Mouse (Mus musculus) kidney, adult 2 months (tissue): Measurements from ENCODE around the gene Cry2. TPM values are rescaled to one million over a fixed set of nuclear protein-coding genes. Genes with fewer than 3 reads are reported as not detected.

Source experiments
- DNase-seq: peaks from one replicate; pipeline ENCODE4 v3.0.0; 2021
- H3K27ac ChIP-seq: fragments of 200-500 bp; 2 replicates; pipeline ENCODE4 v1.5.1; 2012; ENCODE audit warnings: low read depth, low read length, control low read depth, inconsistent platforms; ENCODE audit not compliant: insufficient read depth
- H3K27me3 ChIP-seq: fragments of 200-500 bp; replicated peaks from 2 replicates; pipeline ENCODE4 v1.6.1; 2012; ENCODE audit warnings: mild to moderate bottlenecking, moderate library complexity, low read length, inconsistent platforms; ENCODE audit not compliant: control insufficient read depth, insufficient read depth
- H3K36me3 ChIP-seq: fragments of 200-500 bp; 2 replicates; pipeline ENCODE4 v1.6.1; 2012; ENCODE audit warnings: mild to moderate bottlenecking, moderate library complexity, low read length, inconsistent platforms; ENCODE audit not compliant: control insufficient read depth, insufficient read depth
- H3K4me1 ChIP-seq: fragments of 200-500 bp; 2 replicates; pipeline ENCODE4 v1.6.1; 2011; ENCODE audit warnings: low read length; ENCODE audit not compliant: control insufficient read depth, insufficient read depth
- H3K4me3 ChIP-seq: fragments of 200-500 bp; 2 replicates; pipeline ENCODE4 v1.5.1; 2011; ENCODE audit warnings: mild to moderate bottlenecking, low read depth, low read length, control low read depth; ENCODE audit not compliant: insufficient read depth
- CTCF ChIP-seq: fragments of 200-500 bp; conservative IDR thresholded peaks from 2 replicates; pipeline ENCODE4 v1.5.1; 2011; ENCODE audit warnings: low read depth, mild to moderate bottlenecking, control low read depth, low read length, moderate library complexity, mixed read lengths; ENCODE audit not compliant: insufficient read depth, insufficient read length
- POLR2A ChIP-seq: fragments of 200-500 bp; IDR thresholded peaks from one replicate; pipeline ENCODE4 v1.6.1; 2011; ENCODE audit warnings: low read depth, low read length, control low read depth
- WGBS: fragments of 180-500 bp; shearing (Covaris S2); methylation state at CpG from one replicate; pipeline ENCODE4 v1.1.7; 2018; 5-methylcytosine and 5-hydroxymethylcytosine counted together
- polyA plus RNA-seq: library from polyadenylated mRNA; depleted of rRNA; stranded (reverse); fragments of >200 nt; gene quantifications from 2 replicates; pipeline ENCODE4 v1.2.3, GENCODE M21; 2012

The Cry2 gene
- polyA plus RNA-seq, 1 experiment = 13.5 TPM

- H3K36me3 ChIP-seq = no peaks in the 10 kb centered on the region
- TF ChIP-seq CTCF (no peak), POLR2A (no peak)
- H3K4me3 ChIP-seq = no peak overlapping the region
- DNase-seq = no peak
- H3K4me1 ChIP-seq = peaks cover 56% of the 10 kb centered on the region
- H3K27me3 ChIP-seq = no peaks in the 10 kb centered on the region
- WGBS = 83% methylated on average over 4 of the region's 4 CpGs
- H3K27ac ChIP-seq = peak overlapping the region; percentile 79; the same call in 1 of the 2 replicates
Measured at GRCm38 (mm10) chr2:92425366-92425765, 8.5 kb downstream of the Cry2 start.

DNA sequence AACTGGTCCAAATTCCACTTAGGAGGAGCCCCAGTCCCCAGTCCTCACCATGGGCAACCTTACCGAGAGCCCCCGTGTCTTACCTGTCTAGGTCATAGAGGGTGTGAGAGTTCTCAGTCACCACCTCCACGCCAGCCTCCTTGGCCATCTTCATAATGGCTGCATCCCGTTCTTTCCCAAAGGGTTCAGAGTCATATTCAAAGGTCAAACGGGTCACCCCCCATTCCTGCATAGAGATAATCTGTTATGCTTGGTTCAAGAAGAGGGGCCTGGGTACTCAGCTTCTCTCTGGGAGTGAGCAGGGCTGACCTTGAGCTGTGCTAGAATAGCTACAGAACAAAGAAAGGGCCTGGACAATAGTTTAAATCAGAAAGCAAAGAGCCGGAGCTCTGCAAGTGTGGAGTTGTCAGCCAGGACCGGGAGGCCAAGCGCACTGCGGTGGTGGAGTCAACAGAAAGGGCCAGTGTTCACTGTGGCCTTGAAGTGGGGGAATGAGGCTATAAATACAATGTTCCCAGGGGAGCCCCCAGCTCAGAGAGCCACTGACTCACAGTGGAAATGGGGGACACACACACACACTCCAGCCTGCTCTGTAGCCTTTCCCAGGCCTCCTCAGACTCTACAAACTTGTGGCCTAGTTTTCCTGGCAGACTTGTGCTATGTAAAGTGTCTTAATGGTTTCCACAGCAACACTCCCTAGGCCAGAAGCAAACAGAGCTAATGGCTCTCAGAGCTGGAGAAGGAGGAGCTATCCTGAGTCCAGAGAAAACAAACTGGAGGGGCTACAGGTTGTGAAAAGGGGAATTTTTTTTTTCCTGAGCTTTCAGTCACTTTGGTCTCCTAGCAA, 9.2 kb downstream of the Cry2 start:
- peak; percentile 65 for DNase-seq
- TF ChIP-seq POLR2A (no peak), CTCF (no peak)
- Histone ChIP-seq H3K27me3 (no peaks in the 10 kb centered on the region), H3K36me3 (no peaks in the 10 kb centered on the region), H3K4me1 (peaks cover 59% of the 10 kb centered on the region), H3K27ac (peak overlapping the region; percentile 79), H3K4me3 (no peak overlapping the region)
- WGBS = 69% methylated on average over 9 of the region's 9 CpGs

DNA sequence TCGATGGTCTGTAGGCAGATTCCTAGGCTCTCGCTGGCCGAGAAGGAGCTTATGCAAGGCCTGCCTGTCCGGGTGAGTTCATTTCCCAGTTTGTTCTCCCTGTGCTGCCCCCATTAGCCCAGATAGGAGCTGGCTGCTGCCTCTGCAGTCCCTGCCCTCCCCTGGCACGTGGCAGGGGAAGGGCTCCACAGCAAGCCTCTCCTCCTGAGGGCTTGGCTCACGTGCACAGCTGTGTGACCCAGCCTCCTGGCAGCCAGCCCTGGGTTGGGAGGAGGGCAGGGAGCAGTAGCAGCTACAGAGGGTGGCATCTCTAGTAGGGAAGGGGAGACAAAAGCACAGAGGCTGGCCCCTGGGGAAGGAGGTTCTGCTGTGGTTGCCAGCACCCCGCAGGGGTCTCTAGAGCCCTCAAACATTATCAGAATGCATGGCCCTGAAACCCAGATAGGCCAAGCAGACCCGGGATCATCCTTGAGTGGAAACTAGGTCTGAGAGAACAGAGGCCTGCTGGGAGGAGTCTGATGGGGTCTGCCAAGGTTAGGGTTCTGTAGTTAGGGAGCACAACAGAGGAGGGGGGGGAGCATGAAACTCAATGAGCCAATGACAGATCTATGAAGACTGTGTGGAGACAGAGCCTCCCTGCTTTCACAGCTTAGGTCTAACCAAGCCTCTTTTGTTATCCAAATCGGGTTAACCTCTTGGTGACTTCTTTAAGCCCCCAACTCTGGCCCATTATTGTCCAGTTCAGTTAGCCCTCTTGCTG, 10.0 kb downstream of the Cry2 start:
- peak; percentile 99 for DNase-seq
- H3K27ac ChIP-seq = peak overlapping the region; percentile 86
- 29% methylated on average over 9 of the region's 9 CpGs for WGBS
- no peak for TF ChIP-seq CTCF
- TF ChIP-seq POLR2A = no peak
- no peaks in the 10 kb centered on the region; the same call in 1 of the 2 replicates for H3K36me3 ChIP-seq
- peaks cover 59% of the 10 kb centered on the region for H3K4me1 ChIP-seq
- H3K4me3 ChIP-seq = no peak overlapping the region
- no peaks in the 10 kb centered on the region for H3K27me3 ChIP-seq

DNA sequence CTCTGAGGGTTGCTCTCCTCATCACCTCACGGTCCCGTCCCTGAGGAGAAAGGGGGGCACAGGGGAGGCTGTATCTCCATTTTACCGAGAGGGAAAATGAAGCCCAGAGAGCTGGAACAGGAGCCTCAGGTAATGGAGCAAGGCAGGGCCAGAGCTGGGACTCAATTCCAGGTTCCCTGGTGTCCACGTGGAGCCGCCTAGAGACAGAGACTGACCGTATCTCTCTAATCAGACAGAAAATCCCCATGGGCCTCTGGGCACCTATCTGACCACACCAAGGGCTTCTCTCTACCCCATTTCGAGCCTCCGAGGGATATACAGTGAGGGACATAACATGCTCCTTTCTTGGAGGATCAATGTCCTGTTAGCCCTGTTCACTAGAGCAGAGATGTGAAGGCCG, 10.7 kb downstream of the Cry2 start:
- Histone ChIP-seq H3K27me3 (no peaks in the 10 kb centered on the region), H3K4me3 (no peak overlapping the region), H3K4me1 (peaks cover 57% of the 10 kb centered on the region), H3K27ac (peak overlapping the region; percentile 86), H3K36me3 (no peaks in the 10 kb centered on the region; the same call in 1 of the 2 replicates)
- no peak for TF ChIP-seq CTCF
- no peak for TF ChIP-seq POLR2A
- WGBS = 84% methylated on average over 9 of the region's 9 CpGs
- no peak for DNase-seq

DNA sequence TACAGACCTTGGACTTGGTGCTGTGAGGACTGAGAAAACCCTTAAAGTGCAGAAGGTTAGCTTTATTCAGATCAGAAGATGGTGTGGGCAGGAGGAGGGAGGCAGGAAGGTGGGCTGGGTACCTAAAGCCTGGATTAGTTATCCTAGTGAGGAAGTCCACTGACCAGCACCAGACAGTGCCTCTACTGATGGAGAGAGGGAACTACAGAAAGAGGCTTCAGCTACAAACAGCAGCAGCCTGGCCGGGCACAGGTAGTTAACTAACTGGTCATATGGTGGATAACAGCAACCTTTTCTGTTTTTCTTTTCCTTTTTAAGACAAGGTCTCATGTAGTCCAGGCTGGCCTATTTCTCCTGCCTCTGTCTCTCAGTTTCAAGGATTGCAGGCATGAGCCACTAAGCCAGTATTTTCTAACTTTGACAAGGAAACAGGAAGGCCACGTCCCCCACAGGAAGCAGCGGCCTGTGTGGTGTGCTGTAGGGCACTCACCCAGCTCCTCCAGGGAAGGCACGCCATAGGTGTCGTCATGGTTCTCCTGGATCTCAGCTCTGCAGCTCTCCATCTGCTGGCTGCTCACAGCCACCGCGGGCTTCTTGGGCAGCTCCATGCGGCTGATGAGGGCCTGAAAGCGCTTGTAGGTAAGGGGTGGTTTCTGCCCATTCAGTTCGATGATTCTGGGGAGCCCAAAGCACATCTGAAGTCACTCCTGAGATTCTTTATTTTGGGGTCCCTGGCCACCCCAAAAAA, 11.3 kb downstream of the Cry2 start:
- Histone ChIP-seq H3K4me3 (no peak overlapping the region), H3K4me1 (peaks cover 51% of the 10 kb centered on the region), H3K36me3 (no peaks in the 10 kb centered on the region; the same call in none of the 2 replicates), H3K27me3 (no peaks in the 10 kb centered on the region), H3K27ac (peak overlapping the region; percentile 86)
- DNase-seq = peak; percentile 49
- WGBS = 56% methylated on average over 10 of the region's 10 CpGs
- TF ChIP-seq POLR2A = no peak
- TF ChIP-seq CTCF = peak; percentile 54

DNA sequence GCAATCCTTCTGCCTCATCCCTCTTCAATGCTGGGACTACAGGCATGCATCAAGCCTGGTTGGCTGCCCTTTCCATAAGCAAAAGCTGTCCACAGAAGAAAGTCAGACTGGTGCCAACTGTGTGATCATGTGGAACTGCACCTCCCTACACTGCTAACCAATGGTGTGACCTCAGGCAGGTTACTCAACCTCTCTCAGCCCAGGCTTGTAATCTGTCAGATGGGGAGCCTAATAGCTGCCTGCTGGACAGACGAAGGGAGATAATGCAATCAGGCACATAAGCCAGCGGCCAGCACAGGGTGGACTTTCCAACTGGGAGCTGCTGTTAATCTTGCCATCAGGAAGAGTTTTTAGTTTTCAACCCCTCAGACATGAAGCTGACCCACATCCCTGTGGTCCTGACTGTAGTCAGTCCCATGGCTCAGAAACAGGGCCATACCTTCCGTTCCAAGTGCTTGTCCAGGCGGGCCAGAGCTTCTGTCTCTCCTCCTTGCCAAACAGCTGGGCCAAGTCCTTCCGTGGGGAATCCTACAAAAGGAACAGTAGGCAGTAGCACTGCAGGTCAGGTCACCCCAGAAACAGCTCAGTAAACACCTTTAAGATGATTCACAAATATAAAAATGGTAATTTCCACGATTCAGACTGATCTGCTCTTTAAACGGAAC, 12.0 kb downstream of the Cry2 start:
- DNase-seq = peak; percentile 79
- H3K4me3 ChIP-seq = no peak overlapping the region
- 53% methylated on average over 7 of the region's 7 CpGs for WGBS
- no peak for TF ChIP-seq POLR2A
- no peak for TF ChIP-seq CTCF
- peaks cover 46% of the 10 kb centered on the region for H3K4me1 ChIP-seq
- peak overlapping the region; percentile 86 for H3K27ac ChIP-seq
- no peaks in the 10 kb centered on the region for H3K27me3 ChIP-seq
- no peaks in the 10 kb centered on the region; the same call in none of the 2 replicates for H3K36me3 ChIP-seq
